In genomic region chr12:81894311-81894710, GRCm38 (mm10) we compare ENCODE assay signal across 15 mouse cellular contexts. TPM values are rescaled to one million over a fixed set of nuclear protein-coding genes. Genes with fewer than 3 reads are reported as not detected.
DNase-seq lines count a peak whose midpoint lies in the region.
"Had no signal": no experiment of that assay in that cellular context is flagged by ENCODE, and none has a peak within 500 bp of the region (broad histone marks: within the 10 kb centered on the region; RNA-seq: fewer than 3 reads in every experiment).

No protein-coding gene starts in this region.

- DNase-seq in heart, adult 11 months = peak; percentile 80
- DNase-seq in heart, postnatal 10 days = no peak
- DNase-seq in left cerebral cortex, adult 18-20 months (ENCODE audit: low spot score in 2 of 2) = peak; percentile 39 to 50
- no peak for DNase-seq in left cerebral cortex, postnatal 10 days (ENCODE audit: extremely low spot score in 1 of 2, low spot score in 2 of 2)
- DNase-seq in brain, adult 2 months (ENCODE audit: low read depth, low spot score) = peak; percentile 79
- DNase-seq in left cerebral cortex, postnatal 14 days (ENCODE audit: low spot score in 2 of 2) = peak; percentile 40 to 43
- DNase-seq in adrenal gland, postnatal 10 days = no peak
- DNase-seq: adrenal gland, adult 2 months; adrenal gland, postnatal 36 days; cerebellum, adult 11 months; cerebellum, adult 8-10 months; cerebellum, postnatal 14 days; embryo, embryonic 11 days; gastrocnemius, postnatal 14 days; heart, postnatal 36 days had no signal

- intact Hi-C loops in heart, postnatal 10 days (cut with DNase I) = no loop called here
- intact Hi-C loops in left cerebral cortex, postnatal 10 days (cut with DNase I) = no loop called here
- intact Hi-C loops in left cerebral cortex, postnatal 14 days (cut with DNase I) = no loop called here

RNA-seq across cellular contexts. Expression of gene Pcnx, which starts 34.5 kb away (rescaled TPM):
- total RNA-seq in heart, postnatal 10 days (2021) = 10 to 100 TPM; 79.2 to 79.6 TPM
- 10 to 100 TPM; 80.1 to 90.0 TPM for total RNA-seq in left cerebral cortex, adult 18-20 months (2021)
- 100 to 1,000 TPM; 107 to 115 TPM for total RNA-seq in left cerebral cortex, postnatal 10 days (2021)
- total RNA-seq in left cerebral cortex, postnatal 14 days (2021) = 100 to 1,000 TPM; 103 to 119 TPM
- 10 to 100 TPM; 46.5 to 52.0 TPM for total RNA-seq in adrenal gland, postnatal 10 days (2021)

Comparison
In these comparisons a context has a peak if more than half of its experiments do, and no peak if none do; other contexts are left out.
1. DNase-seq: peak in heart, adult 11 months (single experiment), left cerebral cortex, adult 18-20 months (2 of 2), brain, adult 2 months (single experiment) and left cerebral cortex, postnatal 14 days (2 of 2); none in heart, postnatal 10 days (0 of 2), left cerebral cortex, postnatal 10 days (0 of 2) and adrenal gland, postnatal 10 days (single experiment).